8 mouse cellular contexts compared by ENCODE assay signal in the genomic region with DNA sequence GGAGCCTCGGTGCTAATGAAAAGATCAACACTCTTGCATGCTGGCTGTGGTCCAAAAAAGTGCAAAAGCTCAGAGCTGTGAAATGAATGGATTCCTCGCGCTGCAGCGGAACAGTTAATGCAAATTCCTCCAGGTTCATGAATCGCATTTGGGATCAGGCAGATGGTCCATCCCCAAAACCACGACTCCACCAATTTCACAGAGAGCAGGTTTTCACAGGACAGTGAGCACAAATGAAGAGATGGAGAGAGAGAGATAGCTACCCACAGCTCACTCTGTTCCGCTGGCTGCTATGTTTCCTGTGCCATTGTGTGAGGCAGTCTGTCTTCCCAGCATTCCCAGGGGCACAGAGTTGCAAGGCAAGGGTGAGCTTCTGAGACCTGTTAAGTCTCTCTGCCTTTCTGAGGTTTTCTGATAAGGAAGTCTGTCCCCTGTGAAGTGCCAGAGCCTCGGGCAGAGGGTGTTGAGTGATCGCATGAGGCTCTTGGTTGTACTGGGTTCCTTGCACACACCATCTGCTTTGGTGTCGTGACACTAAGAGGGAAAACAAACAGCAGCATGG.
DNase-seq lines count a peak whose midpoint lies in the region; ATAC-seq lines count a peak whose summit lies in the region.

No protein-coding gene starts in this region.

- H3K4me2 ChIP-seq in kidney, embryonic 16.5 days (replicated peaks; ENCODE audit: low read depth, low read length) = peak overlapping the region; percentile 34
- no peak overlapping the region for H3K4me2 ChIP-seq in hindbrain, embryonic 11.5 days (replicated peaks; ENCODE audit: low read depth, low read length)
- peak overlapping the region; percentile 41 for H3K4me2 ChIP-seq in midbrain, embryonic 16.5 days (ENCODE audit: low read length)

- peaks cover 12% of the 10 kb centered on the region for H3K4me1 ChIP-seq in kidney, embryonic 16.5 days (ENCODE audit: insufficient read depth, low read length)
- peaks cover 14% of the 10 kb centered on the region for H3K4me1 ChIP-seq in hindbrain, embryonic 11.5 days (replicated peaks; ENCODE audit: control insufficient read depth, insufficient read depth, low read length)
- peaks cover 29% of the 10 kb centered on the region for H3K4me1 ChIP-seq in midbrain, embryonic 16.5 days (ENCODE audit: control insufficient read depth, insufficient read depth, low read length)

- H3K27me3 ChIP-seq in kidney, embryonic 16.5 days (ENCODE audit: insufficient read depth, low read length) = no peaks in the 10 kb centered on the region
- H3K27me3 ChIP-seq in hindbrain, embryonic 11.5 days (ENCODE audit: control insufficient read depth, insufficient read depth, low read length) = no peaks in the 10 kb centered on the region
- no peaks in the 10 kb centered on the region for H3K27me3 ChIP-seq in midbrain, embryonic 16.5 days (ENCODE audit: control insufficient read depth, insufficient read depth, low read depth, low read length)

- peak; percentile 31; the same call in 1 of the 2 replicates for ATAC-seq in kidney, embryonic 16.5 days (ENCODE audit: low FRiP score, low TSS enrichment)
- peak; percentile 78 for ATAC-seq in hindbrain, embryonic 11.5 days (ENCODE audit: low FRiP score)
- no peak for ATAC-seq in midbrain, embryonic 16.5 days

- no peaks in the 10 kb centered on the region for H3K36me3 ChIP-seq in kidney, embryonic 16.5 days (ENCODE audit: insufficient read depth, low read length)
- H3K36me3 ChIP-seq in hindbrain, embryonic 11.5 days (ENCODE audit: control insufficient read depth, insufficient read depth, low read length) = no peaks in the 10 kb centered on the region
- no peaks in the 10 kb centered on the region for H3K36me3 ChIP-seq in midbrain, embryonic 16.5 days (ENCODE audit: control insufficient read depth, insufficient read depth, low read length)

- DNase-seq in kidney, adult 8-10 months = no peak
- peak; percentile 47 for DNase-seq in embryo, embryonic 11 days
- DNase-seq in hindbrain, embryonic 11.5 days (ENCODE audit: low spot score) = peak; percentile 46
- DNase-seq in urinary bladder, postnatal 36 days (ENCODE audit: low spot score in 2 of 2) = no peak
- DNase-seq in spleen, postnatal 36 days (ENCODE audit: low spot score in 2 of 2) = no peak
- DNase-seq in thymus, adult 18-20 months = no peak

- no peaks in the 10 kb centered on the region for H3K9me3 ChIP-seq in kidney, embryonic 16.5 days (ENCODE audit: low read length)
- no peaks in the 10 kb centered on the region for H3K9me3 ChIP-seq in hindbrain, embryonic 11.5 days (ENCODE audit: control insufficient read depth, low read length)
- no peaks in the 10 kb centered on the region for H3K9me3 ChIP-seq in midbrain, embryonic 16.5 days (replicated peaks; ENCODE audit: control insufficient read depth, low read length, poor library complexity, severe bottlenecking)

- 26% methylated on average over 10 of the region's 10 CpGs for WGBS in kidney, embryonic 16.5 days
- 24% methylated on average over 10 of the region's 10 CpGs for WGBS in hindbrain, embryonic 11.5 days
- WGBS in midbrain, embryonic 16.5 days = 7% methylated on average over 10 of the region's 10 CpGs

- H3K4me3 ChIP-seq in kidney, embryonic 16.5 days (ENCODE audit: low read length) = 0 out of 2 replicates have a peak overlapping the region, but pooled peaks have one; percentile 2
- no peak overlapping the region for H3K4me3 ChIP-seq in hindbrain, embryonic 11.5 days (ENCODE audit: low read depth, low read length)
- H3K4me3 ChIP-seq in midbrain, embryonic 16.5 days (ENCODE audit: low read depth, low read length) = no peak overlapping the region

- no peak overlapping the region for H3K9ac ChIP-seq in kidney, embryonic 16.5 days (replicated peaks; ENCODE audit: low read length)
- no peak overlapping the region for H3K9ac ChIP-seq in hindbrain, embryonic 11.5 days (ENCODE audit: low read depth, low read length)
- H3K9ac ChIP-seq in midbrain, embryonic 16.5 days (ENCODE audit: low read depth, low read length) = no peak overlapping the region

- no peak overlapping the region; the same call in 1 of the 2 replicates for H3K27ac ChIP-seq in kidney, embryonic 16.5 days (ENCODE audit: low read length)
- peak overlapping the region; percentile 66 for H3K27ac ChIP-seq in hindbrain, embryonic 11.5 days (ENCODE audit: low read depth, low read length)
- H3K27ac ChIP-seq in midbrain, embryonic 16.5 days (ENCODE audit: low read length) = no peak overlapping the region

Comparison
In these comparisons a context has a peak if more than half of its experiments do, and no peak if none do; other contexts are left out.
1. DNase-seq: peak in embryo, embryonic 11 days (single experiment) and hindbrain, embryonic 11.5 days (single experiment); none in kidney, adult 8-10 months (0 of 2), urinary bladder, postnatal 36 days (0 of 2), spleen, postnatal 36 days (0 of 2) and thymus, adult 18-20 months (0 of 2).